Mouse (Mus musculus): ENCODE data around the gene Gpr89.
A peak's percentile ranks its signal among the peaks of the same experiment; 100 is the strongest.

Gpr89 gene

DNA sequence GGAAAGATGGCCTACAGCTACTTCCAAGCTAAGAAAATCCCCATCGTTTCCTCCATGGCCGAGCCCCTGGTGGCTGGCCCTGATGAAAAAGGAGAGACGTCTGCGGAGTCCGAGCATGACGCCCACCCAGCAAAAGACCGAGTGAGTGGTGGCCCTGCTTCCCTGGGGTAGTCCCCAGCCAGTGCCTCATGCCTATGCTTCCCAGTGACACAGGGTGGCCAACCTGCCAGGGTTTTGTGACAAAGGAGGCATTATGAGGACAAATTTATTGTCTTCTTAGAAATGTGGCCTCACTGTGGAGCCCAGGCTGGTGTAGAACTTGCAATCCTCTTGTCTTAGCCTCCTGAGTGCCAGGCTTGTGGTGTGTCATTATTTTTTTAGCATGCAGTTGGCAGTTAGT is 36.1 kb downstream of the Gpr89 start:
- DNase-seq: no peak

- no peak for DNase-seq
These were observed 36.6 kb downstream of the Gpr89 start for GRCm38 (mm10) chr3:96868566-96868965.

DNA sequence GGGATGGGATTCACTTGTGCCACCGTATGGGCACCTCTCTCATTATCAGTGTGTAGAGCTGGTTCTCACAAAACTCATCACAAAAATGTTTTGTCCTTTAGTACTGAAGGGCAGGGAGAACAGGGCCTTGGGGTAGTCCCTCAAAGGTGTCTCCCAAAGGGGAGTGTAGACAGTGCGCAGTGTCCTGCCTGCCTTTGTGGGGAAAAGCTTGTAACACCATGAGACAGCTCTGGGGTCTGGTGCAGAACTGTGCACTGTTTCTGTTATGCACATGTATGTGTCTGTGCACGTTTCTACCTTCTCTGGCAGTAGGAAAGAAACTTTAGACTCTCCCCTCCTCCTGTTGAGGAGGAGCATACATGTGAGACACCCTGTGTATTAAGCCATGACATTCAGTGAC is 37.3 kb downstream of the Gpr89 start:
- no peak for DNase-seq

- no peak for DNase-seq
These were observed 44.6 kb downstream of the Gpr89 start for GRCm38 (mm10) chr3:96860498-96860897.

DNA sequence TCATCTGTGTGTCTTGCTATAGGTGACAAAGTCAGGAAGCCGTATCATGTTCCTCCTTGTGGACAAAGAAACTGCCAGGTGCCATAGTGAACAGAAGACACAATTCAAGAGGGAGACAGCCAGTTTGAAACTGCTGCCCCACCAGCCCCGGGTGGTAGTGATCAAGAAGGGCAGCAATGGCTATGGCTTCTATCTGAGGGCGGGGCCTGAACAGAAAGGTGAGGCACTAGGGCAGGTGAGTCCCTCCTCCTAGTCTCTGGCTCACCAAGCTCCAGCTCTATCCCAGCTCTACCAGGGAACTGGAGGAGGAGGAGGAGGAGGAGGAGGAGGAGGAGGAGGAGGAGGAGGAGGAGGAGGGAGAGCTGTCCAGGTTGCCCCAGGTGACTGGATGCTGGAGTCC is 49.3 kb downstream of the Gpr89 start:
- no peak for DNase-seq

GRCm38 (mm10) chr3:96854376-96854775 is 50.8 kb downstream of the Gpr89 start:
- no peak for DNase-seq

- DNase-seq: no peak
These were observed 52.6 kb downstream of the Gpr89 start for GRCm38 (mm10) chr3:96852561-96852960.

GRCm38 (mm10) chr3:96849168-96849727 is 55.9 kb downstream of the Gpr89 start:
- no peak for DNase-seq

GRCm38 (mm10) chr3:96848470-96848869 is 56.7 kb downstream of the Gpr89 start:
- DNase-seq: no peak

- DNase-seq: peak; percentile 58
These were observed 57.5 kb downstream of the Gpr89 start for GRCm38 (mm10) chr3:96847661-96848060.

GRCm38 (mm10) chr3:96846985-96847384 is 58.2 kb downstream of the Gpr89 start:
- peak; percentile 22 for DNase-seq

DNA sequence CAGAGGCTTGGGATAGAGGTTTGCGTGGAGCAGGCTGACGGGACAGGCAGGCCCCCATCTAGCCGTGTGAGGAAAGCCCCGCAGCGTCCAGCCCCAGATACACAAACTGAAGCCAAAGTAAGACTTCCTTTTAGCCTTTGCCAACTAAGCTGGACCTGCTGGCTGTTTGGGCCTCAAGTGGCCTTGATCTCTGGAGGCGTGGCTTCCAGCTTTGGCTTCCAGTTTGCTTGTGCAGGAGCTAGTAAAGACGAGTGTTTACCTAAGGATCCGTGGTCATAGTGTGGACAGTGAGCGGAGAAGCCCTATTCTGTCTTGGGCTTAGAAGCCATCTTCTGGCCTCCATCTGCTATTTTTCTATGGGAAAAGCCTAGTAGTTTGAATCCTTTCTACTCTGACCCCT is 59.3 kb downstream of the Gpr89 start:
- DNase-seq: no peak

DNA sequence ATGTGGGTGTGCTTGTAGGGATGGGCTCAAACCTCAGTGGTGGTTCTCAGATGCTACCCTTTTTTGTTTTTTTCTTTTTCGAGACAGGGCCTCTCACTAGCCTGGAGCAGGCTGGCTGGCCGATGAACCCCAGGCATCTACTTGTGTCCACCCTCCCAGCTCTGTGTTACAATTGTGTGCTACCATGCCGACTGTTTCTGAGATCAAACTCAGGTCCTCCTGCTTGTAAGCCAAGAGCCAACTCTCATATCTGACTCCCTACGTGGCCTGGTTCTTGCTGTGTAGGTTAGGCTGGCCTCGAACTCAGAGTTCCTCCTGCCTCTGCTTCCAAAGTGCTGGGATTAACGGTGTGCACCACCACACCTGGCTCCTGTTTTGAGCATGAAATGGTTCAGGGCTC is 60.0 kb downstream of the Gpr89 start:
- DNase-seq: no peak

DNA sequence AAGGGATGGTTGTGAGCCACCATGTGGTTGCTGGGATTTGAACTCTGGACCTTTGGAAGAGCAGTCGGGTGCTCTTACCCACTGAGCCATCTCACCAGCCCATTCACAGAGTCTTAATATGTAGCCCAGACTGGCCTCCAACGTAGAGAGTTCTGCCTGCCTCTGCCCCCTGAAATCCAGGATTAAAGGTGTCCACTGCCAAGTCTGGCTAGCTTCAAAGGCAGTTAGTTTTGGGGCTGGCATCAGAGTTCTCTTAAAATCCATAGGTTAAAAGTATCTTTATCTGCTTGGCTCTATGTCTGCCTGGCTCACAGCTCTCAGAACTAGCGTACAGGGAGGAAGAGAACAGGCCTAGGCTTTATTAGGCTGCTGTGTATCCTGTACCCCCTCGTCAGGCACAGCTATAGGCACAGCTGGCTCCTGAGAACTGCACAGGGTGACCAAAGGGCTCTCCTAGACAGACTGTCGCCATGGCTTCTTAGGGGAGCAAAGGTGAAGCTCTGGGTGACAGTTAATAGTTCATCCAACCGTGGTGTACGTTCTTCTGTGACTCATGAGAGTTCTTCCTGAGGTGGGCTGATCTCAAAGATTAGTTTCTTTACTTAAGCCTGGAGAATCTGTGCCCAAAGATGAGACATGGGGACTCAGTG is 66.0 kb downstream of the Gpr89 start:
- DNase-seq: no peak

DNA sequence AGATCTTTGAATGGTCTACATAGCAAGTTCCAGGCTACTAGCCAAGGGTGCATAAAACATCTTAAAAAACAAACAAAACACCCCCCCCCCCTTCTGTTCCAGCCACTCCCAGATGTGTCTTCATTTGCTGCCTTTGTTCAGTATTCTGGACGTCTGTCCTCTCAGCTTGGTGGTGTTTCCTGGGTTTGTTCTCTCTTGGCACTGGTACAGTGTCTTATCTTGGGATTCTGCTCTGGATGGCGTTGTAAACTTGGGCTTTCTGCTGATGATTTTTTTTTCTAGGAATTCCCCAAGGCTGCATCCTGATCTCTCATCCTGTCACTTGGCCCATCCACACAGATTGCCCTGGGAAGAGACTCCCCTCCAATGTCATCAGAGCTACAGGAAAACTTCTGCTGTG is 68.7 kb downstream of the Gpr89 start:
- no peak for DNase-seq

GRCm38 (mm10) chr3:96834587-96835348 is 70.4 kb downstream of the Gpr89 start:
- DNase-seq: no peak

- DNase-seq: no peak
These were observed 72.2 kb downstream of the Gpr89 start for GRCm38 (mm10) chr3:96832930-96833329.

GRCm38 (mm10) chr3:96829856-96830255 is 75.3 kb downstream of the Gpr89 start:
- no peak for DNase-seq

DNA sequence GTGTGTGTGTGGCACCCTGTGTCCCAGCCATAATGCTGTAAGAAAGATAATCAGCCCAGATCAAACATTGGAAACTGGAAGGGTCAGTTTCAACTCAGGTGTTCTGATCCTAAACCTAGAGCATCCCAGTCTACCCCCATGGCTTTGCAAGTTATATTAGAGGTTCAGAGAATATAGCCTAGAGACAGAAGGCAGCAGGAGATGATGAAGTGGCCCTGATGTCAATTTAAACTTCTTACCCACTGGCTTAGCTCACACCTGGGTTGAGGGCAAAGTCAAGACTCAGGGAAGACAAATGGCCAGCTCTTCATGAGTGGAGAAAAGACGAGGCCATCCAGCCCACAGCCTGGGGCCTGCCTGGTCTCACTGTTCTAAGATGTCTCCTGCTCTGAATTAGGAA is 76.2 kb downstream of the Gpr89 start, which contains the start of the genes Pdzk1 and Cd160:
Gene Pdzk1 (plus strand): TSS at position 301 of the 400 bp plus-strand sequence.
Gene Cd160 (minus strand): TSS at position 368 of the 400 bp plus-strand sequence.
- DNase-seq: no peak

- DNase-seq: no peak
These were observed 76.8 kb downstream of the Gpr89 start for GRCm38 (mm10) chr3:96828308-96828864.

- no peak for DNase-seq
These were observed 79.9 kb downstream of the Gpr89 start for GRCm38 (mm10) chr3:96825261-96825660.

DNA sequence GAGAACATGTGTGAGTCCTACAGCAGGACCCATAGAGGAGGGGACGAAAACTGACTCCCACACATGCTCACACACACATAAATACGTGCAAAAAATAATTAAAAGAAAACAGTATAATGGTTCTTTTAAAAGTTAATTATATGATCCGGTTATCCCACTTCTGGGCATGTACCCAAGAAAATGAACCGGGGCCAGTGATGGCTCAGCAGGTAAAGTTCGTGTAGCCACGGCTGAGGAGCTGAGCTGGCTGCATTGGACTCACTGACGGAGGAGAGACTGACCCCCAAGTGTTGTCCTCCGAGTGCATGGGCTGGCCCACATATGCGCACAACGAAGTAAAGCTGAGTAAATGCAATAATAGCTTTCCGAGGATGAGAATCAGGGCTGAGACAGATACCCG is 80.5 kb downstream of the Gpr89 start:
- no peak for DNase-seq

DNA sequence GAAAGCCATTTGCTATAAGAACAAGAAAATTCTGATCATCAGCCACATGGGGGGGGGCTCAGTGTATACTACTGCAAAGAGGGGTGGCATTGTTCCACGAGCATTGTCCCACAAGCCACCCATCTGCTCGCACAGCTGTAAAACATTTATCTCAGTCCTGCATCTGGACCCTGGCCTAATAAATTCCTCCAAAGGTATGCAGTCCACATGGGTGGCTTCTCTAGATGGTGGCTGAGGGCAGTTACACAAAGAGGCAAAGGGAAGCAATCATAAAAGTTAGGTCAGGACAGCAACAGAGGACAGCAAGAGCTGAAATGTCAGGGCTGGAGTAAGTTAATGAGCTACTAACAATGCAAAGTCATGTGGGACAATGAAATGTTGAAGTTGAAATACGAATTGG is 81.4 kb downstream of the Gpr89 start:
- no peak for DNase-seq

DNA sequence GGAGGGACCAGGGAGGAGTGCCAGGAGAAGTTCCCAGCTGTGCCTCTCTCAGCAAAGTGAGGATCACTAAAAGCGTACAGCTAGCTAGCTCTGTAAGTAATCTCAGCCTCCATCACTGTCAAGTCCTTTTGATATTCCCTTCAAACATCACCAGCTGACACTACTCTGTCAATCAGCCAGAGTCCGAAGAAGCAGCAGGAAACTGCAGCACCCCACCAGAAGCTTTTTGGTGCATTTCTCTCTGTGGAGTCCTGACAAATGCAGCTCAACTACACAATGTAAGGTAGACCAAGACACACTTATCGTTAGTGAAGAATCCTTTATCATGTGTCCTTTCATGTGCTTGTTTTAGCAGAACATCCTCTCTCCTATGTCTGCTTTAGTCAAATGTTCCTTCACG is 83.6 kb downstream of the Gpr89 start:
- DNase-seq: no peak

All from thymus, postnatal 25 days (tissue).